Mouse (Mus musculus): ENCODE data around the gene Ttc23.

DNA sequence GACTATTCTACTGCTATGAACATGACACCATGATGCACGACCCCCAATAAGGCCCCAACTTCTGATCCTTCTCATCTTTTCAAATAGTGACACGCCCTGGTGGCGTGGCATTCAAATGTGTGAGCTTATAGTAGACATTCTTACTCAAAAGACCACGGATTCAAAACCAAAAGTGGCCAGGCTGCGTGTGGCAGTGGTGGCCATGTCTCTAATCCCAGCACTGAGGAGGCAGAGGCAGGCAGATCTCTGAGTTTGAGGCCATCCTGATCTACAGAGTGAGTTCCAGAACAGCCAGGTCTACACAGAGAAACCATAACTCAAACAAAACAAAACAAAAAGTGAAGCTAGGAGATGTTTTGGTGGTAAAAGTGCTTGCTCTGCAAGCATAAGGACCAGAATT is 20.5 kb upstream of the Ttc23 start:
- no peak for TF ChIP-seq CTCF (conservative IDR thresholded peaks at IDR 0.05 in 1 of 2, IDR thresholded peaks at IDR 0.05 in 1 of 2; ENCODE audit: low read depth in 2 of 2, low read length in 2 of 2)
- TF ChIP-seq CHD2 (IDR thresholded peaks at IDR 0.05; ENCODE audit: low read length), result no peak
- no peak for TF ChIP-seq IRF4 (IDR thresholded peaks at IDR 0.05; ENCODE audit: low read depth, low read length)
- no peak for TF ChIP-seq SIN3A (IDR thresholded peaks at IDR 0.05; ENCODE audit: low read length)
- no peak for TF ChIP-seq ZC3H11A (IDR thresholded peaks at IDR 0.05; ENCODE audit: low read depth, low read length)
- no peak for TF ChIP-seq JUN (IDR thresholded peaks at IDR 0.05; ENCODE audit: insufficient read depth, low read depth, low read length)
- TF ChIP-seq UBTF (IDR thresholded peaks at IDR 0.05; ENCODE audit: low read depth, low read length), result no peak
- TF ChIP-seq USF2 (conservative IDR thresholded peaks at IDR 0.05; ENCODE audit: low read depth, low read length), result no peak
- no peak for TF ChIP-seq TBP (conservative IDR thresholded peaks at IDR 0.05; ENCODE audit: low read depth, low read length)
- no peak for TF ChIP-seq POLR2A (IDR thresholded peaks at IDR 0.05; ENCODE audit: low read depth, low read length)
- TF ChIP-seq NELFE (IDR thresholded peaks at IDR 0.05; ENCODE audit: low read depth, low read length), result no peak
- no peak for TF ChIP-seq MAFK (IDR thresholded peaks at IDR 0.05; ENCODE audit: insufficient replicate concordance, low read length)
- no peak for TF ChIP-seq E2F4 (IDR thresholded peaks at IDR 0.05; ENCODE audit: insufficient replicate concordance, low read depth, low read length)
- TF ChIP-seq HCFC1 (IDR thresholded peaks at IDR 0.05; ENCODE audit: low read depth, low read length), result no peak

Data from CH12.LX (cell line).